Mouse (Mus musculus): ENCODE measurements around the gene Fam19a3. TPM values are rescaled to one million over a fixed set of nuclear protein-coding genes. Genes with fewer than 3 reads are reported as not detected.

Gene Fam19a3
- total RNA-seq, 2 experiments from 2014 or later = not detected

DNA sequence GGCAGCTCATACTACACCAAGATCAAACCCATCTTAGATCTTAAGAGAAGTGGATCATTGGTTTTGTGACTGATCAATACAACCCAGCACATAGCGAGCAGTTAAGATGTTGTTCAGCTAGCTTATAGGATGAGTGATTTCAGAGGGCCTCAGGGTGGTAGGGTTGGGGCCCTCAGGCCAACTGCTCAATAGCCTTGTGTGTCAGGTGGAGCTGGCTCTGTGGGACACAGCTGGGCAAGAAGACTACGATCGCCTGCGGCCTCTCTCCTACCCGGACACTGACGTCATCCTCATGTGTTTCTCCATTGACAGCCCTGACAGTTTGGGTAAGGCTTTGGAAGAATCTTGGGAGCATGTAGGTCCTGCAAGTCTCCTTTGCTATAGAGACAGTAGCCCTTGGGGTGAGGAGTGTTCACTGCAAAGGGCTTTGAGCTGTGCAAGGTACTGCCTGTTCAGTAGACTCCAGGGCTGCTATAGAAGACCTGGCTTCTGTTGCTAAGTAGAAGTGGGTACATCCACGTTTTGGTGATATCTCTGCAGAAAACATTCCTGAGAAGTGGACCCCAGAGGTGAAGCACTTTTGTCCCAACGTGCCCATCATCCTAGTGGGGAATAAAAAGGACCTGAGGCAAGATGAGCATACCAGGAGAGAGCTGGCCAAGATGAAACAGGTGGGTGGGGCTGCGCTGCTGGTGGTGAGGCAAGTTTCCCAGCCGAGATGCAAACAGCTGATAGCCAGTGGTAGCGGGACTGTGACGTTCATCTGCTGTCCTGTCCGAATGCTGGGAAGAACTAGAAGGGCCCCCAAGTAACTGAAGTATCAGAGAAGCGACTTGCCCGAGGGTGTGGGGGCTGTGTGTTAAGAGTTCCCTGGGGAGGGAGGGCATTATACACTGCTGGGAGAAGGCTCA, 11.0 kb upstream of the Fam19a3 start:
- 0 out of 2 replicates have a peak, but pooled peaks have one; percentile 36 for ATAC-seq (replicated peaks; ENCODE audit: poor library complexity)

DNA sequence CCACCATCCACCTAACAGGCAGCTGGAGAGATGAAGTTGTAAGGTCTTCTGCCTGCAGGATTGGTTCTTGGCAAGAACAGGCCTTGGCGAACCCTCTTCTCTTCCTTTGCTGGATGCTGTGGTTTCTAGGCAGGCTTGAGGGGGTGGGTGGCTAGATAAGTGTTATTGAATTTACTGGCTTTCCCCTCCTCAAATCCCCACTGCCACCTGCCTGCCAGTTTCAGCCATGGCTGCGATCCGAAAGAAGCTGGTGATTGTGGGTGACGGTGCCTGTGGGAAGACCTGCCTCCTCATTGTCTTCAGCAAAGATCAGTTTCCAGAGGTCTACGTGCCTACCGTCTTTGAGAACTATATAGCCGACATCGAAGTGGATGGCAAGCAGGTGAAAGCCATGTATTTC, 10.0 kb upstream of the Fam19a3 start:
- ATAC-seq (replicated peaks; ENCODE audit: poor library complexity) = no peak

DNA sequence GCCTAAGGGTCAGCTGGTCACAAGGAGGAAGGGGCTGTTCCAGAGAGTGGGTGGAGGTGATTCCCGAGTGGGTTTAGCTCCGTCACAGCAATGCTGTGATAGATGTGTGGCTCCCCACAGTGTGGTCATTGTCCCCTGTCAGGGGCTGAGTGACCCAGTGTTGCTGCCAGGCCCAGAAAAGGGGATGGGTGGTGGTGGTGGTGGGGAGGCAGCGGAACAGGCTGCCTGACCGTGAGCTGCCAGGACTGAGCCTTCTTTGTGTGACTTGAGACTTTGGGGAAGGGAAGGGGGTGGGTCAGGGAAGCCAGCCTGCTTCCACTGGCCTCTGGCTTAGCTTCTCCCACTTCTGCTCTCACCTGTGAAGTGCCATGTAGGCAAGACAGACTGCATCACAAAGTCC, 9.4 kb upstream of the Fam19a3 start:
- ATAC-seq (replicated peaks; ENCODE audit: poor library complexity) = no peak

DNA sequence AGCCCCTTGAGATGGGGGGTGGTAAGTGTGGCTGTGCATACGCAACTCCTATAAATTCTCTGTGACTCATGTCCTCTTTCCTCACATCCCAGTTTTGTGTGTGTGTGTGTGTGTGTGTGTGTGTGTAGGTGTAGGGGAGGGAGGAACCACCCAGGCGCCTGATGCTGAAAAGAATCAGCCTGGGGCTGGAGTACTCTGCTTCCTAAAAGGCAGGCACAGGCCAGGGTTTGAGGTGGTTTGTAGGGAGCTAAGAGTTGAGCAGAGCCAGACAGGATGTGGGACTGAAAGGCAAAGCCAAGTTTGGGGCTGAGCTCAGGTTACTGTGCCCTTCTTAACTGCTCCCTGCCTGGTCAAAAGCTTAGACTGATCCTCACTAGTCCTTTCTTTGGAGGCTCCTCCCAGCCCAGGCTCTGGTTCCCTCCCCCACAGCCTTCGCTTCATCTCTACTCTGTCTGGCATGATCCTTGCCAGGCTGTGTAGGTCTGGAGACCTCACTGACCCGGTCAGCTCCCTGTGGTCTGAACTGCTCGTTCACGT, 8.8 kb upstream of the Fam19a3 start:
- no peak for ATAC-seq (replicated peaks; ENCODE audit: poor library complexity)

DNA sequence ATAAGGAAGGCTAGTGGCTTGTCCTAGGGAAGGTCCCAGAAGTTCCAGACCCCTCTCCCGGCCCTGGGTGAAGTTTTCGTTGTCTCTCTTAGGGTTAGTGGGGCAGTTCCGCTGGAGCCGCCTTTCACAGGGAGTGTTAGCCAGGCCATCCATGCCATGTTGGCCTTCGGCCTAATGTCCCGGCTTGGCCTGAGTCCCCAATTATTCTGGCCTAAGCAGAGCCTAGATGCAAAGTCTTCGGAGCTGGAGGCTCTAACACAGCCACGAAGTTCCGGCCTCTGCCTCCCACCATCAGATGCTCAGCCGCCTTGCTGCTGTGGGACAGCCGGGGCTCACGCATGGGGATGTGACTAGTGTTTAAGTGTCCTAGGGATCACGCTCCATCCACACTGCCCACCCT, 8.2 kb upstream of the Fam19a3 start:
- no peak for ATAC-seq (replicated peaks; ENCODE audit: poor library complexity)

DNA sequence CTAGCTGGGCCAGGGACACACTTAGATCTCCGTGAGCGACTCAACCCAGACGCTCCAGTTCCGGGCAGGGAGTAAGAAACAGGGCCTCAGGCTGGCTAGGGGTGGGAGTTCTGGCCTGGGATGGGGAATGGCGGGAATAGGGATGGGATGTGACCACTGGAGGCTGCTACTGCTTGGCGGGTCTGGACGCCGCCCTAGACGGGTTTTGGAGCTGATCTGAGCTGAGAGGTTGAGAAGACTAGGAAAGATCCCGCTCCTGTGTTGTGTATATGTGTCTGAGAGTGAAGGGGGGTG, 7.6 kb upstream of the Fam19a3 start:
- ATAC-seq (replicated peaks; ENCODE audit: poor library complexity) = no peak

DNA sequence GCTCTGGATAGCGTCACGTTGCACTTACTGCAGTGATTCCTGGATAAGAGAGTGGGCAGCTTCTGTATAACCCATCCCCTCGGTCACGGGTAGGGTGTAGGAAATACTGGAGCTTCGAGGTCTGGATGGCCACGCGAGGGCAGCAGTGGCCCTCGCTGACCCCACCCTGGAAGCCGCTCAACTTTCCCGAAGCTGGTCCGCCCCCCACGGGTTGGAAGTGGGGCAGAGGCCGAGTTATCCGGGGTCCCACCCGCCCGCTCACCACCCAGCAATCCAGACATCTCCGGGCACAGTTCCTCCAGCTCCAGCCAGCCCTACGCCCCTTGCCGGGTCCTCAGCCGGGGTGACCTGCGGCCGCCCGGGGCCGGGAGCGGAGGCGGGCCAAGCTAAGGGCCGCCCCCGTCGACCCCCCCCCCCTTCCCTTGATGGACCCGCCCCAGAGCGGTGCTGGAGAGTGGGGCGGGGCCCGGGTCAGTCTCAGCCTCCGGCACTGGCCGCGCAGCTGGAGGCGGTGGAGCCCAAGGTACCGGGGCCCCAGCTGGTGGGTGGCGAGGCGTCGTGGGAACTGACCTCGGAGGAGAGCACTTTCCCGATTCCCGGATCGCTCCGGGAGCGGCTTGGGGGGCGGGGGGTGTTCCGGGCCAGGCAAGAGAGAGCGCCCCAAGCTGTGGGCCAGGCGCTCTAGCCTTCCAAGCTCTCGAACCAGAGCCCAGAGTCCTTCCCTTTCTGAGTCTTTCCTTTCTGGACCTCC, 7.1 kb upstream of the Fam19a3 start:
- peak; percentile 60 for ATAC-seq (replicated peaks; ENCODE audit: poor library complexity)

DNA sequence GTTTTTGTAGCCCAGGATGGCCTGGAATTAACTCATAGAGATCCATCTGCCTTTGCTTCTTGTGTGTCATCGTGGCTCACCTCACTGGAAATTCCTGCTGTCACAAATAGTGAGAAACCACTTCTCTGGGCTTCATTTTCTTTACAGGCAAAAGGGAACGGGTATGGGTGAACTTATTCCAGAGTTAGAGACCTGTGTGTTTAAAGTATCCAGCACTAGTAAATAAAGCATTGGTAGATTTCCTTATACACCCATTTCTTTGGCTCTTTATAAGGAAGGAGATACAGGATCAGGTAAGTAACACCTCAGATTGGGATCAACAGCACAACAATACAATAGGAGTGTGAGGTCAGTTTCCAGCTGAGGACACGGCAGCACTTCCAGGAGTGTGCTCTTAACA, 6.4 kb upstream of the Fam19a3 start, which contains the start of gene Rhoc:
TSS of gene Rhoc (plus strand) at position 301 of the 400 bp plus-strand sequence.
- no peak for ATAC-seq (replicated peaks; ENCODE audit: poor library complexity)

DNA sequence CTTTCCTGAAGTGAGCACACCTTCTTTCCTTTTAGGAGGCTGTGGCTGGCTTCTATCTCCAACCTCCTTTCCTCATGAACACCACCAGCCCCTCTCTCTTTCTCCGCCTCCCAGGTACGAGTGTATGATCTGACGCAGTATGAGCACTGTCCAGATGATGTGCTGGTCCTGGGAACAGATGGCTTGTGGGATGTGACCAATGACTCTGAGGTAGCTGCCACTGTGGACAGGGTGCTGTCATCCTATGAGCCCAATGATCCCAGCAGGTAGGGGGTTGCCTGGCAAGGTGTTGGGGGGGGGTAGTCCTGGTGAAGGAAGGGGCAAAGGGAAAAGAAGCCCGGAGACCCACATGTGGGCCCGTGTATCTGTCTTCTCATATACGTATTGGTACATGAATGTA, 3.6 kb upstream of the Fam19a3 start:
- ATAC-seq (replicated peaks; ENCODE audit: poor library complexity) = no peak

DNA sequence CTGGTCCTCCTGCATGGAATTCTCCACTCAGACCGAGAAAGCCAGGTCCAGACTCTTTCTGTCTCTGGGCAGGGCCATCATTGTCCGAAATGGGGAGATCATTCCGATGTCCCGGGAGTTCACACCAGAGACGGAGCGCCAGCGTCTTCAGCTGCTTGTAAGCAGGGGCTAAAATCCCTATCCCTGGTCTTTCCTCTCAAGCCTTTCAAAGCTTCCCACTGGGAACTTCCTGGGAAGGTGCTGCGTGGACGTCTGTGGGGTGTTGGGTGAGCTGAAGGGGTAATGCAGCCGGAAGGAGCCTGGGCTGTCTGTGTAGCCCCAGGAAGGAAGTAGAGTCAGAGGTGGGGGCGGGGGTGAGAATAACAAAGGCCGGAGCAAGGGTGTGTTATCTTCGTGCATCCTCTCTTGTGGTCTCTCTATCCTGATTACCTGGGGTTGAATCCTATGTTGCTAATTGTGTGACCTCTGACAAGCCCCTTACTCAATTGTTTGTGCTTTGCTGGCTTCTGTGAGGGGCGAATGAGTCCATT, 2.4 kb upstream of the Fam19a3 start:
- ATAC-seq (replicated peaks; ENCODE audit: poor library complexity) = no peak

DNA sequence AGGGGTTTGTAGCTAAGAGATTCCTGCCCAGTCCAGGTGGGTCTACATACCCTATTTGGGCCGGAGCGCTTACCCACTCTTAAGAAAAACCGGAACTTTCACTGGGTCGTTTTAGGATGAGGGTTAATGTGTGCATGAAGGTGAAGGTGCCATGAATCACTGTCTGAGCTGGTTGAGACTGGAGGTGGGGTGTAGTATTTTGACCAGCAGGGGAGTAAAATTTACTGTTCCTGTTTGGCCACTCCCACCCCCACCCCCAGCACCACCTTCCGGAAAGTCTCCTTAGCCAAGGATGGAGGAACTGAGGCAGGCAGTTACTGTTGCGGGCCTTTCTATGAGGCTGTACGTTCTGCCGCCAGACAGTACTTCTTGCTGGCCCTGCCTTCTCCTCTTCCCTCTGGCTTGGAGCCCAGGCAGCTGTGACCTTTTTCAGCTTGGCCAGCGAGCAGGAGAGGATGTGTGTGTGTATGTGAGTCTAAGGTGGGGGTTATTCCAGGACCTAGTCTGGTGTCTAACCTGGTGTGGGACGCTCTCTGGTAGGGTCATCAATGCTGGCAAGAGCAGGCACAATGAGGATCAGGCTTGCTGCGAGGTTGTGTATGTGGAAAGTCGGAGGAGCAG, 531 bp upstream of the Fam19a3 start:
- ATAC-seq (replicated peaks; ENCODE audit: poor library complexity) = no peak

DNA sequence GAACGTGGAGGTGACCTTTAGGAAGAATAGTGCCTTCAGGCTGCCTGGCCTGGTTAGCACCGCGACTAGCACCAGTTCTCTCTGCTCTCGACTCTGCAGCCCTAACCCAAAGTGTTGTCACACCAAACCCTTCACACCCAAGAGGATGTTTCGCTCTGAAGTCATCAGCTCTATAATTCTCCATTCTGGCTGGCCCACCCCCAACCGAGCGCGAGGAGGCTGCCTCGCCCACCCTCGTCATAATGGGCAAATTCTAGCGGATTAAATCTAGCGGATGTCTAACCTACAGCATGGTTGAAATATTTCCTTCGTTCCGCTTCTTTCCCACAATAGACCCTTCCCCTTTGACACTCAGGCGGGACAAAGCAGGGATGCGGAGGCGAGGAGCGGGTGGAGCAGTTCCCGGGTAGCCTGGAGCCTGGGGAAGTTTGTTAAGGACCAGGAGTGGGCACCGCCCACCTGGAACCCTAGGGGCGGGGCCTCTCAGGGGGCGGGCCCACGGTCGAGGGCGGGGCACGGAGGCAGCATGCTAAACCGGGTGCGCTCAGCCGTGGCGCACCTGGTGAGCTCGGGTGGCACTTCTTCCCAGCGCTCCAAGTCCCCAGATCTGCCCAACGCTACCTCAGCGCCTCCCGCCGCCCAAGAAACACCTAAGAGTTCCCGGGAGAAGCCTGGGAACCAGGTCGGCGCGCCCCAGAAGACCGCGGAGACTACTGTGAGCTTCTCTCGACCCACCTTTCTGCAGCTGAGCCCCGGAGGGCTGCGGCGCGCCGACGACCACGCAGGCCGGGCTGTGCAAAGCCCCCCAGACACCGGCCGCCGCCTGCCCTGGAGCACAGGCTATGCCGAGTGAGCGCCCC, 849 bp downstream of the Fam19a3 start, which contains the start of gene Ppm1j:
TSS of gene Ppm1j (plus strand) at position 496 of the 860 bp plus-strand sequence.
- peak; percentile 33; the same call in 1 of the 2 replicates for ATAC-seq (replicated peaks; ENCODE audit: poor library complexity)

DNA sequence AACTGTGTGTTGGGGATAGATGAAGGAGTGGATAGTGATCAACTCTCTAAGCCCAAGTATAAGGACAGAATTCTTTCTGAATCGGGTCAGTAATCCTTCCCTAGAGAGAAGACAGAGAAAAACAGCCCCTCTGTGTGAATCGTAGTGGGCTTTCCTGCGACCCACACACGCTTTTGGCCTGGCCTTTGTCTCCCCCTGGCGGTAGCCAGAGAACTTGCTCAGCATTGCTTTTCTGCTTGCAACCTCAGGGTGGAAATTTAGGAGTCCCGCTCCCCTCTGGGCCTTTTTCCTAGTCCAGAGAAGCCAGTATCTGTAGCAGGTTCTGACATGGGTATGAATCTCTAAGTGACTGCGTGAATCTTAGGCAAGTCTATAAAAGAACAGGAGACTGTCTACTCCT, 1.7 kb downstream of the Fam19a3 start:
- ATAC-seq (replicated peaks; ENCODE audit: poor library complexity) = peak; percentile 66

DNA sequence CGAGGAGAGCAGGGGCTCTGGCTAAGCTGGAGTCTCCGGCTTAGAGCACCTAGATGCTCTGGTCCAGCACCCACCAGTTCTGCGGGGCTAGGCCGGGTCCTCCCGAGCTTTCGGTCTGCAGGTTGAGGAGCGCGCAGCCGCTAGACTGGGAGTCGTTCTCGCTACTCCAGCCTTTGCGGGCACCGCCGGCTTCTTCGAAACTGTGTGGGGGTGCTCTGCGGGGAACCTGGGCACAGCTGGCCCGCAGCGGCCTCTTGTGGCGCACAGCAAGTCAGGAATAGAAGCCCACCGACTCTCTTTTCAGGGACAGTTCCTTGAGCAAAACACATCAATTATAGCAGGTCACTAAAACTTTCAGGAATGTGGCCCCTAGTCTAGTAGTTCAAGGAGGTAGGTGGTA, 4.3 kb downstream of the Fam19a3 start:
- peak; percentile 26; the same call in 1 of the 2 replicates for ATAC-seq (replicated peaks; ENCODE audit: poor library complexity)

DNA sequence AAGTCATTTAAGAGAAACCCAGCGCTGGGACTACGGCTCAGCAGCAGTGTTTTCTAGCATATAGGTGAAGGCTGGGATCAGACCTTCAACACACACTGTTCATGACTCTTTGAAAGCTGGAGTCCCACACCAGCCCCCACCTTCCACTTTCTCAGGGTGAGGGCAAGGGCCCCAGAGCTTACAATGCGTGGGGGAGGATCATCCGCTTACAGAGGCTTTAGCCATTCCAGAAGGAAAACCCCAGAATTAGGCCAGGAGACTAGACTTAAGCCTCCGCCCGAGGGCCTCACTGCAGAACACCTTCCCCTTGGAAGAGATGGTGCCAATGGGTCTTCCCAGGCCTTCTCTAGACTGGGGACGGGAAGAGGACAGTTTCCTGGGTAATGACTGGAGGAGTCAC, 8.3 kb downstream of the Fam19a3 start:
- no peak for ATAC-seq (replicated peaks; ENCODE audit: poor library complexity)

DNA sequence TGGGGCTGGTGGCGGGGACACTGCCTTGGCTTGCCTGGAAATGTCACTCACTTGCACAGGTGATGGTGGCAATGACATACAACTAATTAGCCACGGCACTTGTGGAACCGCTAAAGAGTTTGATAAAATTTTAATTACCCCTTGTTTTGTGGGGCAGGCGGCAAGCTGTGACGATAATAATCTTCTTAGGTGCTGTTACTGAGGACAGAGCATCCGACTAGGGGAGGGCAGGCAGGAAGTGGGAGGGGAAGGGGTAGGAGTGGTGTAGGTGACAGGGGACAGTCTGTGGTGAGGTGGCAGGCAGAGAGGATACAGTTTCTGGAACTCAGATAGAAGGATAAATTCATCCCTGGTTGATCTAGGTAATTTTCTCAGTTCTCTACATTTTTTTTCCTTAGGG, 10.2 kb downstream of the Fam19a3 start:
- no peak for ATAC-seq (replicated peaks; ENCODE audit: poor library complexity)

DNA sequence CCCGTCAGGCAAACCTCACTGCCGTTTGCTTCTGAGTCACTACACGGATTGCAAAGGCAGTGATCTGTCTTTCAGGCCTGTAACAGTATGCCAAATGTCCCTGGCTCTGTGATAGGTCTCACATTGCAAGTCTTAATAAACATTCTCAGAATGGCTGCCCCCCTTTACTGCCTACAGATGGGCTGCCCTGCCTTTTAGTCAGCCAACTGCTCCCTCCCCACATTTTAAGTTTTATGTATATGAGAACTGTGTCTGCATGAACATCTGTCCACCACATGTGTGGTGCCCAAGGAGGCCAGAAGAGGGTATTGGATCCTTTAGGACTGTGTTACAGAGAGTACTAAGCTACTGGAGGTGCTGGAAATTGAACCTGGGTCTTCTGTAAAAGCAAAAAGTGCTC, 10.7 kb downstream of the Fam19a3 start:
- ATAC-seq (replicated peaks; ENCODE audit: poor library complexity) = no peak

DNA sequence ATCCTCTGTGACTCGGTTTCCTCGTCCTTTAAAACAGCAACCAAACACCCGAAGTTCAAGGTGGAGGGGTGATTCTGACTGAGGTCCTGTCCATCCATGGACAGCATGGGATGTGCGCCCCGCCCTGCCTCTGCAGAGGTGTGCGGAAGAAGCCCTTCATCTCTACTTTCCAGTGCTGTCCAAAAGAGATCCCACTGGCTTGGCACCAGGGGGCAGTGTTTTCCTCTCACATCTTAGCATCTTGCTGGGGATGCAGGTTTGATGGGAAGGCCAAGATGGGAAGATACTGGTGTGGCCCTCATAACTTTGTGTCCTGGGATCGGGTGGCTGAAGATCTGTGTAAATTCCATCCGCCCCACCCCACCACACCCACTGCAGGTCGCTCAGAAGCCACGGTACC, 11.6 kb downstream of the Fam19a3 start:
- peak; percentile 72 for ATAC-seq (replicated peaks; ENCODE audit: poor library complexity)

DNA sequence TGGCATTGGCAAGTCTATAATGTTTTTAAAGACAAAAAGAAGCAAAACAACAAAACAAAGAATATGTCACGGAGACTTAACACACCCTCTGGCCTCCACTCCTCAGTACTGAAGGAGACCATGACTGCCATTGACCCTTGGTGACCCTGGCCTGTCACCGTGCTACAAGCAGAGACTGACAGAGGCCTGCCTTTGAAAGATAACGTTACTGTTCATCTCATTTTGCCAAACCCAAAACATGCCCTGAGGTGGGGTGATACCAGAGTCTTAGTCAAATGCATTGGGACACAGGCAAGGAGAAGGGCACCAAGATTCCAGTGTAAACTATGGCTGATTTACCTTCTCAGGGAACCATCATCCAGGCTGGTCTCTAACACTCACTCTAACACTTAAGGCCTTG, 12.5 kb downstream of the Fam19a3 start:
- no peak for ATAC-seq (replicated peaks; ENCODE audit: poor library complexity)

DNA sequence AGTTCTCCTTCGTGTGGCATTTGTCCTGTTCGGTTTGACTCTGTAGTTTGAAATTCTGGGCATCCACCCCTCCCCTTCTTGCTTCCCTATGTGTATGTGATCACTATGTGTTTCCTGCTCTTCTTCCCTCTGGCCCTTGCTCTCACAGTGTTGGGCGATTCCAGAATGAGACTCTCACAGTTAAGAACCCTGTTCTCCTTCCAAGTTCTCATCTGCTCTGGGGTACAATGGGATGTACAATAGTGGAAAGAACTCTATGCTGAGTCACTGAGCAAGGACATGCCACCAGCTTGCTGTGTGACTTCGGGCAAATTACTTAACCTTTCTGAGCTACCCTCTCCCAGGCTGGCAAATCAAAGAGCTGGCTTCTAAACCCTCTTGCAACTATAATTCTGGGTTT, 13.9 kb downstream of the Fam19a3 start:
- no peak for ATAC-seq (replicated peaks; ENCODE audit: poor library complexity)
